Mouse (Mus musculus): ENCODE results near the gene Oaf. TPM values are rescaled to one million over a fixed set of nuclear protein-coding genes. Genes with fewer than 3 reads are reported as not detected.

Gene Oaf
- 10 to 100 TPM in 1 of 4 experiments, 1 to 10 TPM in 3; 8.9 to 10.2 (median 9.0) TPM for total RNA-seq (2022)

DNA sequence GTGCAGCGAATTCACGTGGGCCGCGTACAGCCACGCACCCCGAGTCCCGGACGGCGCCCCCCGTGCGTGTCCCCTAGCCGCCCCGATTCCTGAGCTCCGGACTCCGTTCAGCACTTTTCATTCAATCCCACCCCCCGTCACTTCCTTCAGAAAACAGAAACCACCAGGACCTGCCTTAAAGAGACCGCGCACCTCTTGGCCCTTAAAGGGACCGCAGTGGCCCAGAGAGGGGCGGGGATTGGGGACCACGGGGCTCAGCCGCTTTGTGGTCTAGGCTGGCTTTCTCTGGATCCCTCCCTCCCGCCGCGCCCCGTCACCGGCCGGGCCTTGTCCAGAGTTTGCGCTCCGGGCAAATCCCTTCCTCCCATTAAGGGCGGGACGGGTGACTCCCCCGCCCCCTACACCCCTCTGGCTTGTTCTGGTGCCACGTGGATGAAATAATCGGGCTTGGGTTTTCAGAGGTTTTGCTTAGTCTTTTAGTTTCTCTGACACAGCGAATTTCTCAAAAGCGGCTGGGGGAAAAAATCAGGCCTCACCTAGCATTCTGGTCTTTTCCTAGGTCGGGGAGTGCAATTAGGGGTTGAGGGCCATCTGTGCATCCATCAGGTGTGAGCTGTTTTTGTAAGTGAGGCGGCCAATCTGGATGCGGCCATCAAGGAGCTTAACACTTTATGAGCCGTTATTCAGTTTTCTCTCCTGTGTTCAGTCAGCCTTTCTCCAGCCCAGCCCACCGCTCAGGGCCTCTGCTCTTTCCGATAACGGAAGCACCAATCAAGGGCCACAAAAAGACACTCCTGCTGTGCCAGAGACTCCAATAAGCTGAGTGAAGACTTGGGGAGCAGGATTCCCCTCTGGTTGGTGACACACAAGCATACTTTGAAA is at the start of gene Oaf:
Gene Oaf, minus strand, starts transcription at position 200 of the 882 bp plus-strand sequence.
- peak; percentile 85 for DNase-seq (ENCODE audit: low spot score)

- no peak for DNase-seq (ENCODE audit: low spot score)
These were observed 47.2 kb upstream of the Oaf start for GRCm38 (mm10) chr9:43286870-43287269.

GRCm38 (mm10) chr9:43285281-43285680 is 45.6 kb upstream of the Oaf start:
- DNase-seq (ENCODE audit: low spot score): no peak

- DNase-seq (ENCODE audit: low spot score): peak; percentile 83
These were observed 44.6 kb upstream of the Oaf start for GRCm38 (mm10) chr9:43284284-43284683.

GRCm38 (mm10) chr9:43273735-43274134 is 34.0 kb upstream of the Oaf start:
- DNase-seq (ENCODE audit: low spot score): no peak

DNA sequence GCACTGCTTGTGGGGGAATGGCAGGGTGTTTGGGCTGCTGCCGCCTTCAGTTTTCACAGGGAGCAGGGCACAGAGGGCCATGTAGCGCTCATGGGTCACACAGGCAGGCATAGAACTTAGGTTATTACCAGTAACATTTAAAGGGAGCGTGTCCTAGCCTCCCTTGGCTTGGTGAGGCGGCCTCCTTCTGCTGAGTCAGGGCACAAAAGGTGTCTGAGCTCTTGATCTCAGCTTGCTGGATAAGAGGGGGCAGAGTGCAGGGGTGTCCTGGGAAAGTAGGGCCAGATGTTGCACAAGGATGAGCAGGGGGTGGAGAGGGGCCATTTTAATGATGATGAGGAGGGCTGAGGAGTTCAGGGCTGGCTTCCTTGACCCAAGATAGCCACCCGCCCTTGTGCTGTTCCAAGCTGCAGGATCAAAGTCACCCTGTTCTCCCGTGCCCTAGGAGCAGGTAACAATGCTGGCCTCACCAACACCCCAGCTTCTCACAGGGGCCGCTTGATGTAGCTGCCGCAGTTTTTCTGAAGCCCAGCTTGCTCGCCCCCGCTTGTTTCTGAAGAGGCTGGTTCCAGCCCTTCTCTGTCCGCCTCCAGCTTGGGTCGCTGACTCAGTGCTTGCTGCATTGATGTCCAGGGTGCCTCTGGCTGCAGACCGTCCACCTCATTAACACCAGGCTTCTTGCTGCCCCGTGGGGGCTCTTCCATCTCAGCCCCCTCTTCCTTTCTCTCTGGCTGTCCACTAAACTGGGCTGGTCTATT is 32.2 kb upstream of the Oaf start:
- no peak for DNase-seq (ENCODE audit: low spot score)

- DNase-seq (ENCODE audit: low spot score): no peak
These were observed 31.1 kb upstream of the Oaf start for GRCm38 (mm10) chr9:43270723-43271252.

DNA sequence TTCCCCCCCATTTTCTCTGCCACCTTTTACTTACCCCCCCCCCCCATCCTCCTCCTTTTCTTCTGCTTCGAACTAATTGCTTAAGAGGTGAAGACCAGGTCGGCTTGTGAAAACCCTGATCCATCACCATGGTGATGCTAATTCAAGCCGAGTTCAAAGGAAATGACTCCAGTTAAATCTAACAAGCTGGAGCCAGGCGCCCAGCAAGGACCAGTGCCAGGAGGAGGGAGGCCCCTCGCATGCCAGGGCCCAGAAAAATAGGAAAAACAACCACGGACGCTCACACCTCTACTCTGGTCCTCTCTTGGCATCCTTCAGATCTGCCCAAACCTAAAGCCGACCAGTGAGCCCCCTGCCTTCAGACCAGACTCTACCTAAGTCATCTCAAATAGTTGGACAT is 29.5 kb upstream of the Oaf start:
- no peak for DNase-seq (ENCODE audit: low spot score)

DNA sequence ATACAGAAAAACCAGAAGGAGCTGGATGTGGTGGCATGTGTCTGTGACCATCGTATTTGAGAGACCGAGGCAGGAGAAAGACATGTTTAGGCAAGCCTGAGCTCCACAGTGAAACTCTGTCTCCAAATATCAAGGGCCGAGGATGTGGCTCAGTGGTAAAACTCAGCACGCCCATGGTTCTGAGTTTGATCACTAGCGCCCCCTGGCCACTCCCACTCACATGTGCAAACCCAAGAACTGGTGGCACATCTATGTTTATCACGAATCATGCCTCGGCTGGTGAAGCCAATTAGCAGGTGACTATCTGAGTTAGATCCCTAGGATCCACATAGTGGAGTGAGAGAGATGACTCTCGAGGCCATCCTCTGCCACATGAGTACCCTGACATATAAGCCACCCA is 27.6 kb upstream of the Oaf start:
- no peak for DNase-seq (ENCODE audit: low spot score)

GRCm38 (mm10) chr9:43265194-43265593 is 25.5 kb upstream of the Oaf start:
- DNase-seq (ENCODE audit: low spot score): no peak

GRCm38 (mm10) chr9:43263946-43264451 is 24.3 kb upstream of the Oaf start:
- peak; percentile 65 for DNase-seq (ENCODE audit: low spot score)

GRCm38 (mm10) chr9:43262811-43263550 is 23.3 kb upstream of the Oaf start:
- no peak for DNase-seq (ENCODE audit: low spot score)

- DNase-seq (ENCODE audit: low spot score): no peak
These were observed 22.7 kb upstream of the Oaf start for GRCm38 (mm10) chr9:43262390-43262789.

DNA sequence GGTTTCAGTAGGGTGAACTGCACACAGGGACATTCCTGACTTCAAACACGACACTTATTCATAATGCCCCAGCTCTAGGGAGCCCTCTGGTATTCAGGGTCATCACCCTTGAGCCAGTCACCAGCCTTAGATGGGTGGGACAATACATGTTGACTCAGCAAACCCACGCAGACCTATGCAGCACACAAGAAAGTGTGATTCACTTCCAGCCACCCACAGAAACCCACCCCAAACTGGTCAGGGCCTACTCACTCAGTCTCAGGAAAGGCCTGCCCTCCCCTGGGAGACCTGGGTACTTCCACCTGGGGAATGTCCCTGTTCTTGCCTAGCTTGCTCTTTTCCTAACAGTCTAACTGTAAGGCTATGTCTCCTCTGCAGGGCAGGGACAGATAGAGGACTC is 22.2 kb upstream of the Oaf start:
- DNase-seq (ENCODE audit: low spot score): no peak

- DNase-seq (ENCODE audit: low spot score): no peak
These were observed 21.6 kb upstream of the Oaf start for GRCm38 (mm10) chr9:43261124-43261907.

- DNase-seq (ENCODE audit: low spot score): no peak
These were observed 20.9 kb upstream of the Oaf start for GRCm38 (mm10) chr9:43260661-43261060.

DNA sequence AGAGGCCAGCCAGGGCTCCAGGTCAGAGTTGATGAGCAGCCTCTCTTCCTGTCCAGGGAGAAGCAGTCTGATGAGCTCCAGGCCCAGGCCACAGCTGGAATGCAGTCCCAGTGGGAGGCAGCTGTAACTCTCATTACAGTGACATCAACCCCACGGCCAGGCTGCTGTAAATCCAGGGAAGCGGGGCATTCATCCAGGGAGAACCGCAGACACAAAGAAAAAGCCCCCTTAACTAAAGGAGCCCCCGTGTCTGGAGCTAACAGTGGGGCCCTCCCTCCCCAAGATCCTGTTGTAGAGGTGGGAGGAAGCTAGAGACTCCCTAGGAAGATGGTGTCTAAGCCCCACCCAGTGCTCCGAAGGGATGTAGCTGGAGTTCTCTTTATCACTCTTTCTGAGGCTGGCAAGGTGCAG is 13.6 kb upstream of the Oaf start:
- DNase-seq (ENCODE audit: low spot score): peak; percentile 69

DNA sequence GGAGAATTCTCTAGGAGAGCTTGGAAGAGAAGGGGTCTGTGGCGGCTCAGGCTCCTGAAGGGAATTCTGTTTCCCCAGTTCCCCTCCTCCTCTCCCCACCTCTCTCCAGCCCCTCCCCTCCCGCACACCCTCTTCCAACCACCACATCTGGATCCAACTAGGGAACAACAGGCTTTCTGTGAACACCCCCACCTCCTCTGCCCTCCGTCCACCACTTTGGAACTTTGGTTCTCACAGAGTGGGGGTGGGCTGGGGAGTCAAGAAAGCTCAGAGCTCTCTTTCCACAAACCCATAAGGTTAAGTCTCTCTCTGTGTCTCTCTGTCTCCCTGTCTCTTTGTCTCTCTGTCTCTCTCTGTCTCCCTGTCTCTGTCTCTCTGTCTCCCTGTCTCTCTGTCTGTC is 13.1 kb upstream of the Oaf start:
- no peak for DNase-seq (ENCODE audit: low spot score)

DNA sequence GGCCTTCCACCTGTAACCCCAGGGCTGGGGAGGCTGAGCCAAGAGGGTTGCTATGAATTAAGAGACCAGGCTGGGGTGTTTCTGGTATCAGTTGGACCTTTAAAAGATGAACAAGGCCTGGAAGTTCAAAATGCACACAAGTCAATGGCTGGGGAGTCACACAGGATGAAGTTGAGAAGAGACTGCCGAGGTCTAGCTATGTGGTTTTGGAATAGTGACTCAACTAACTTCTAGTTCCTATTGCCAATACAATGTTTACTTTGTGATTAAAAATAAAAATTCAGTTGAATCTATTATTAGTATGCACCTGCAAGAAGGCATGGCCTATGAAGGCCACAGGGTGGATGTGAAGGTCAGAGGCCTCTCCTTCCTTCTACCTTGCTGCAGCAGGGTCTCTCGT is 12.1 kb upstream of the Oaf start:
- no peak for DNase-seq (ENCODE audit: low spot score)

- no peak for DNase-seq (ENCODE audit: low spot score)
These were observed 7.0 kb upstream of the Oaf start for GRCm38 (mm10) chr9:43246738-43247180.
